Comparison of ENCODE assay signal across 9 mouse cellular contexts in genomic region chr2:166408806-166409205, GRCm38 (mm10).
"Had no signal": no experiment of that assay in that cellular context is flagged by ENCODE, and none has a peak within 500 bp of the region (broad histone marks: within the 10 kb centered on the region; RNA-seq: fewer than 3 reads in every experiment).

No protein-coding gene starts in this region.

- H3K27ac ChIP-seq: left cerebral cortex, adult 2 months; limb, embryonic 15.5 days; liver, embryonic 14.5 days; midbrain, embryonic 12.5 days; neural tube, embryonic 13.5 days had no signal

- H3K4me3 ChIP-seq: left cerebral cortex, adult 2 months; limb, embryonic 15.5 days; midbrain, embryonic 12.5 days; neural tube, embryonic 13.5 days had no signal

- H3K4me2 ChIP-seq: limb, embryonic 15.5 days; midbrain, embryonic 12.5 days; neural tube, embryonic 13.5 days had no signal

- H3K9ac ChIP-seq: limb, embryonic 15.5 days; liver, embryonic 14.5 days; midbrain, embryonic 12.5 days; neural tube, embryonic 13.5 days had no signal

- H3K27me3 ChIP-seq: limb, embryonic 15.5 days had no signal

- H3K9me3 ChIP-seq: limb, embryonic 15.5 days; neural tube, embryonic 13.5 days had no signal

- H3K36me3 ChIP-seq: limb, embryonic 15.5 days; midbrain, embryonic 12.5 days; neural tube, embryonic 13.5 days had no signal

- DNase-seq: lung, adult 18-20 months; right cerebral cortex, postnatal 14 days; thymus, postnatal 4 days had no signal

- ATAC-seq: inflammation-experienced regulatory T-cells, adult 6 months had no signal
